Mouse (Mus musculus) 416B (cell line): ENCODE measurements around the gene Naalad2.
"Not testable (repeated sequence)": the region's sequence is repeated elsewhere in the genome, so short reads cannot be mapped to it uniquely, and the experiment has no call there.

Experiments
- DNase-seq: peaks from one replicate; pipeline ENCODE4 v3.0.0; 2011; ENCODE audit warnings: low read depth

Gene Naalad2

GRCm38 (mm10) chr9:18402895-18403294 lies at the start of gene Naalad2:
Gene Naalad2, minus strand, starts transcription at chr9:18402995.
- not testable (repeated sequence) for DNase-seq

- no peak for DNase-seq
Observed at GRCm38 (mm10) chr9:18431687-18432086, 28.9 kb upstream of the Naalad2 start.

GRCm38 (mm10) chr9:18430354-18430753 lies 27.6 kb upstream of the Naalad2 start, which contains the start of gene Mbd3l2:
Gene Mbd3l2, plus strand, starts transcription at chr9:18430654.
- DNase-seq = no peak

GRCm38 (mm10) chr9:18412371-18412770 lies 9.6 kb upstream of the Naalad2 start:
- not testable (repeated sequence) for DNase-seq

- DNase-seq = no peak
Observed at GRCm38 (mm10) chr9:18404118-18404517, 1.3 kb upstream of the Naalad2 start, which contains the start of gene Ubtfl1. Gene Ubtfl1, plus strand, starts transcription at chr9:18404418.

- DNase-seq = no peak
Observed at GRCm38 (mm10) chr9:18399629-18400028, 3.2 kb downstream of the Naalad2 start.

DNA sequence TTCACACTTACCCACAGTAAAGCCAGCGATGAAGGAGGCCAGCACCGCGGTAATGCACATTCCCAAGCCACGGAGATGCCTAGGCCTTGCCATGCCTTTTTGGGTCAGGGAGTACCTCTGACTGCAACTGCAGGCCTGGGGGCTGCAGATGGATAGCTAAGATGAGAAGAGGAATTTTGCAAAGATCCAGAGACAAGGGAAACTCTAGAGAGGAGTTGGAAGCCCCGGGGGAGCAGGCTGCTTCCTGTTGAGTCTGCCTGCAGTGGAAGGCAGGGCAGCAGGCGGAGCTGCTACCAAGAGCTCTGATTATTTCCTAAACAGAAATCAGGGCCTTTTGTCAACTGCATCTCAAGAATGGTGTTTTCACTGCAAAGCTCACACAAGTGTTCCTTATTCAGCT lies 17.0 kb downstream of the Naalad2 start:
- DNase-seq = no peak

GRCm38 (mm10) chr9:18373026-18373425 lies 29.8 kb downstream of the Naalad2 start:
- DNase-seq = not testable (repeated sequence)

DNA sequence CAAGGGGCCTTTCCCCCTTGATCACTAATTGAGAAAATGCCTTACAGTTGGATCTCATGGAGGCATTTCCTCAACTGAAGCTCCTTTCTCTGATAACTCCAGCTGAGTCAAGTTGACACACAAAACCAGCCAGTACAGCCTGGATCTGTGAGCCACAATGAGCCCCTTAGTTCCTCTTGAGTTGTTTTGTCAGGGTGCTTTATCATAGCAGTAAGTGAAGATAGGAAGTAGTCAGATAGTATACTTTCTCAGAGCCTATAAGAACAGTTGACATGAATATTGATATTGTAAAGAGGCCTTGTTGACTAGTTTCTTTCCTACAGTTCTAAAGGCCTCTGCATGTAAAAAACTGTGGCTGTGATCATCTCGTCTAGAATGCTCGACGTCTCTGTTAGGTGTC lies 82.8 kb downstream of the Naalad2 start:
- DNase-seq = no peak

DNA sequence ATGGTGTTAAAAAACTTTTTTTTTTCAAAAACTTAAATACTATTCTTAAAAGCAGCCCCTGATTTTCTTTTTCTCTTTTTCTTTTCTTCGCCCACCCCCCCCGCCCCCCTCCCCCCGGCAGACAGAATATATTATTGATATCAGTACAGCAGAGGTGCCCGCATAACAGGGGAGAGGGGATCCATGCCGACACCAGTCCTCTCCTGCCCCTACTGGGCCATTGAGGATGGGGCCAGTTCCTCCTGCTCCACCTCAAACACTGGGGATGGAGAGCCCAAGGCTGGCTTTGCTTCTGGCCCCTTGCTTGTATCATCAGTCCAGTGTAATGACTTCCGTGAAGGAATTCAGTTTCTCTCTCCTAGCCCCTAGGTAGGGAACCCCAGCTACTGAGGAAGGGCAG lies 104.5 kb downstream of the Naalad2 start:
- DNase-seq = no peak

GRCm38 (mm10) chr9:18293026-18293781 lies 109.6 kb downstream of the Naalad2 start:
- peak; percentile 63 for DNase-seq

GRCm38 (mm10) chr9:18292443-18292922 lies 110.3 kb downstream of the Naalad2 start:
- DNase-seq = peak; percentile 60

DNA sequence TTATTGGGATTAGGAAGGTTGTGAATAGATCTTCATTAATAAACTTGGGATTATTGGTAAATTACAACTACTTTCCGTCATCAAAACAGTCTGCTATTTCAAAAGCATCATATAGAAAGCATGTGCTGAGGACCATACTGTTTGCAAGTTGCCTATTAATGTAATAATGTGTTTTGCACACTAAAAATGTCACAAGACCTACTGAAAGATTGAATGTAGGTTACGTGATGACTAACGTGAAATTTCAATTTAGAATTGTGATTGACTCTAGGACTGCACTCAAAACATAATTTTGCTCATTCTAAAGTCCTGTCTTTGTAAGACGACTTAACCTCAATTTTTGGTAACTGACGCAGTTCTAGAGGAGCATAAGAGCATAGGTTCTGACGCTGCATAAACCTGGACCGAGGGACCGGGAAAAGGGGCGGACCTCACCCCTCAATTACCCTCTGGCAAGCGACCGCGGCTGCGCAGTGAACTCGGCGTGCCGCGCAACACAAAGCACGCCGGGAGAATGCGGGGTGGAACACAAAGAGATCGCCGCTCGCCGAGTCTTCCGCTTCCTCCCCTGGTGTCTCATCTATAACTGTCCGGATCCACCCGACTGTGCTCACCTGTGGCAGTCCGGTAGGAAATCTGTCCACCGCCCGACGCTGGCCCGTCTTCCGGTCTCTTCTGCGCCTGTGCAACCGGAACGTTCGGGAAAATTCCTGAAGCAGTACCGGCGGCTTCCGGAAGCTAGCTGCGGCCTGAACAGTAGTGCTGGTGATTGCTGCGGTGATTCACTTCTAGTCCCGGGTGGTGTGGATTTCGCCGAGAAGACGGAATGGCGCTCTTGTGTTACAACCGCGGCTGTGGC lies 111.0 kb downstream of the Naalad2 start, which contains the start of gene Chordc1:
Gene Chordc1, plus strand, starts transcription at position 555 of the 859 bp plus-strand sequence.
- DNase-seq = peak; percentile 96

DNA sequence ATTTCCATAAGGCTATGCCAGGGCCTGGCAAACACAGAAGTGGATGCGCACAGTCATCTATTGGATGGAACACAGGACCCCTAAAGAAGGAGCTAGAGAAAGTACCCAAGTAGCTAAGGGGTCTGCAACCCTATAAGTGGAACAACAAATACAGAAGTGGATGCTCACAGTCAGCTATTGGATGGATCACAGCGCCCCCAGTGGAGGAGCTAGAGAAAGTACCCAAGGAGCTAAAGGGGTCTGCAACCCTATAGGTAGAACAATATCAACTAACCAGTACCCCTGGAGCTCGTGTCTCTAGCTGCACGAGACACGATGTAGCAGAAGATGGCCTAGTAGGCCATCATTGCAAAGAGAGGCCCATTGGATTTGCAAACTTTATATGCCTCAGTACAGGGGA lies 124.1 kb downstream of the Naalad2 start:
- not testable (repeated sequence) for DNase-seq

GRCm38 (mm10) chr9:18277497-18277896 lies 125.3 kb downstream of the Naalad2 start:
- peak; percentile 68 for DNase-seq

DNA sequence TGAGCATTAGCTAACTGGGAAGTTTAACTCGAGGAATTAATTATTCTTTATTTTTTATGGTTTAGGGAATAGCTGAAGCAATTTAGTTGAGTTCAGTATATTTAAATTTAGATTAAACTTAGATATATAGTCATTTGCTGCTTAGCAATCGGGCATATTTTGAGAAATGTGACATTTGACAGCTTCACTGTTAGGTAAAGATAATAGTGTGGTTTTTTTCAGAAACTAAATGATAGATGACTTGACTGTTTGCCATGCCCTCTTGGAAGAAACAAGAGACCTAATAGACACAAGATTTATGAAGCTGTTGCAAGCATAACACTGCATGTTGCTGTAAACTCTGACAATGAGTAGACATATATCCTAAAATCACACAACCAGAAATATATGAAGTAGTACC lies 126.0 kb downstream of the Naalad2 start:
- no peak for DNase-seq

DNA sequence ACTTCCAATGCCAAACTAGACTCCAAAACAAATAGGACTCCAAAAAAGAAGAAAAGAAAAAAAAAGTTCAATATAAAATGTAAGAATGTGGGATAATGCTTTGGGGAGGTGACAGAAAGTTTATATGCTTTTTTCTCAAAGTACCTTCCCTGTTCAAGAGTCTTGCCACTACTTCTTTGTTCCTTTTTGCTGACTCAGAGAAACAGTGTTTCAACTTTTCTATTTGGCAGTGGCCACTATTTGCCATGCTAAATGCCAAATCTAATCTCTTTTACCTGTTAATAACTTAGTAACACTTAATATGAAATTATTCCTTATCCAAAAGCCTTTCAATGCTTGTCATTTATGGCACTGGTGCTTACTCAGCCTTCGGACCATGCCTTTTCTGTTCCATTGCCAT lies 126.9 kb downstream of the Naalad2 start:
- DNase-seq = no peak
